Mouse (Mus musculus): ENCODE measurements around the gene Teddm3.

- no peak for TF ChIP-seq CTCF (IDR thresholded peaks at IDR 0.05; ENCODE audit: borderline replicate concordance, insufficient read depth, low read depth, low read length)
- TF ChIP-seq POLR2A (IDR thresholded peaks at IDR 0.05; ENCODE audit: borderline replicate concordance, insufficient read depth, low read length) = no peak
Measured at GRCm38 (mm10) chr16:21202731-21203130, 48.9 kb upstream of the Teddm3 start.
